Mouse (Mus musculus): ENCODE results near the gene Neu2. TPM values are rescaled to one million over a fixed set of nuclear protein-coding genes. Genes with fewer than 3 reads are reported as not detected.
A peak's percentile ranks its signal among the peaks of the same experiment; 100 is the strongest.

Gene Neu2
- polyA plus RNA-seq, 1 experiment from 2014 or later = not detected

GRCm38 (mm10) chr1:87486386-87486785 lies 23.3 kb upstream of the Neu2 start:
- Histone ChIP-seq H3K9ac (replicated peaks; ENCODE audit: low read length) (no peak overlapping the region), H3K9me3 (replicated peaks; ENCODE audit: control insufficient read depth, low read length) (no peaks in the 10 kb centered on the region), H3K4me3 (ENCODE audit: low read depth, low read length) (no peak overlapping the region), H3K4me2 (ENCODE audit: low read depth, low read length) (no peak overlapping the region), H3K36me3 (replicated peaks; ENCODE audit: control insufficient read depth, insufficient read depth, low read depth, low read length) (no peaks in the 10 kb centered on the region), H3K27ac (replicated peaks; ENCODE audit: low read depth, low read length) (no peak overlapping the region), H3K4me1 (ENCODE audit: control insufficient read depth, insufficient read depth, low read length) (no peaks in the 10 kb centered on the region), H3K27me3 (ENCODE audit: control insufficient read depth, insufficient read depth, low read length) (no peaks in the 10 kb centered on the region)
- DNase-seq (ENCODE audit: low spot score) (no peak), ATAC-seq (replicated peaks; ENCODE audit: insufficient number of reproducible peaks, low FRiP score, low TSS enrichment, low read depth) (no peak)
- WGBS = 76% methylated on average over 6 of the region's 6 CpGs

DNA sequence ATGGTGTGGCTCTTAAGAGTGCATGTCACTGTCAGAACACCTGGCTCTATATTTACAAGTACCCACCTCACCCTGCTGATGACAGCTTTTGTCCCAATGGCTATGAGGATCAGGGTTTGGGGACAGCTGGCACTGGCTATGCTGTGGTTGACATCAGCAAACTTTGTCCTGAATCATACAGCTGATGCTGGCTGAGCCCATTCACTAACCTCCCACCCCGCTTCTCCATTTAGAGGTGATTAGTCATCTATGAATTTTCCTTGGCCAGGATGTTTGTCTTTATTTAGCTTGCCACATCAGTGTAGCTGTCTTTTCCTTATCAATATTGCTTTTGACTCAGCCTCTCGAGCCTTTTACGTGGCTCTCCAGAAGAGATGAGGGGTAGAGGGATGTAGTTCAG lies 17.4 kb upstream of the Neu2 start:
- no peaks in the 10 kb centered on the region for H3K9me3 ChIP-seq (replicated peaks; ENCODE audit: control insufficient read depth, low read length)
- DNase-seq (ENCODE audit: low spot score) (no peak), ATAC-seq (replicated peaks; ENCODE audit: insufficient number of reproducible peaks, low FRiP score, low TSS enrichment, low read depth) (no peak)
- H3K27me3 ChIP-seq (ENCODE audit: control insufficient read depth, insufficient read depth, low read length) = no peaks in the 10 kb centered on the region
- H3K4me1 ChIP-seq (ENCODE audit: control insufficient read depth, insufficient read depth, low read length) = no peaks in the 10 kb centered on the region
- no peak overlapping the region for H3K4me3 ChIP-seq (ENCODE audit: low read depth, low read length)
- no peak overlapping the region for H3K4me2 ChIP-seq (ENCODE audit: low read depth, low read length)
- H3K9ac ChIP-seq (replicated peaks; ENCODE audit: low read length) = no peak overlapping the region
- H3K36me3 ChIP-seq (replicated peaks; ENCODE audit: control insufficient read depth, insufficient read depth, low read depth, low read length) = no peaks in the 10 kb centered on the region
- no peak overlapping the region for H3K27ac ChIP-seq (replicated peaks; ENCODE audit: low read depth, low read length)
- 91% methylated on average over 3 of the region's 3 CpGs for WGBS

- Histone ChIP-seq H3K4me1 (ENCODE audit: control insufficient read depth, insufficient read depth, low read length) (no peaks in the 10 kb centered on the region), H3K4me3 (ENCODE audit: low read depth, low read length) (no peak overlapping the region)
- 73% methylated on average over 4 of the region's 4 CpGs for WGBS
Measured at GRCm38 (mm10) chr1:87493542-87493941, 16.1 kb upstream of the Neu2 start.

GRCm38 (mm10) chr1:87505524-87505923 lies 4.2 kb upstream of the Neu2 start:
- ATAC-seq (replicated peaks; ENCODE audit: insufficient number of reproducible peaks, low FRiP score, low TSS enrichment, low read depth) = no peak
- no peak for DNase-seq (ENCODE audit: low spot score)
- H3K9me3 ChIP-seq (replicated peaks; ENCODE audit: control insufficient read depth, low read length) = no peaks in the 10 kb centered on the region
- H3K27me3 ChIP-seq (ENCODE audit: control insufficient read depth, insufficient read depth, low read length) = peaks cover 24% of the 10 kb centered on the region
- H3K9ac ChIP-seq (replicated peaks; ENCODE audit: low read length) = no peak overlapping the region
- H3K27ac ChIP-seq (replicated peaks; ENCODE audit: low read depth, low read length) = no peak overlapping the region
- H3K4me2 ChIP-seq (ENCODE audit: low read depth, low read length) = no peak overlapping the region
- no peaks in the 10 kb centered on the region for H3K36me3 ChIP-seq (replicated peaks; ENCODE audit: control insufficient read depth, insufficient read depth, low read depth, low read length)
- H3K4me1 ChIP-seq (ENCODE audit: control insufficient read depth, insufficient read depth, low read length) = no peaks in the 10 kb centered on the region
- no peak overlapping the region for H3K4me3 ChIP-seq (ENCODE audit: low read depth, low read length)
- 96% methylated on average over 4 of the region's 4 CpGs for WGBS

More at GRCm38 (mm10) chr1:87493542-87493941, 16.1 kb upstream of the Neu2 start:
- no peaks in the 10 kb centered on the region for H3K27me3 ChIP-seq (ENCODE audit: control insufficient read depth, insufficient read depth, low read length)
- no peaks in the 10 kb centered on the region for H3K9me3 ChIP-seq (replicated peaks; ENCODE audit: control insufficient read depth, low read length)
- H3K4me2 ChIP-seq (ENCODE audit: low read depth, low read length) = no peak overlapping the region
- H3K9ac ChIP-seq (replicated peaks; ENCODE audit: low read length) = no peak overlapping the region
- H3K36me3 ChIP-seq (replicated peaks; ENCODE audit: control insufficient read depth, insufficient read depth, low read depth, low read length) = no peaks in the 10 kb centered on the region
- DNase-seq (ENCODE audit: low spot score) = no peak
- ATAC-seq (replicated peaks; ENCODE audit: insufficient number of reproducible peaks, low FRiP score, low TSS enrichment, low read depth) = no peak
- H3K27ac ChIP-seq (replicated peaks; ENCODE audit: low read depth, low read length) = no peak overlapping the region

DNA sequence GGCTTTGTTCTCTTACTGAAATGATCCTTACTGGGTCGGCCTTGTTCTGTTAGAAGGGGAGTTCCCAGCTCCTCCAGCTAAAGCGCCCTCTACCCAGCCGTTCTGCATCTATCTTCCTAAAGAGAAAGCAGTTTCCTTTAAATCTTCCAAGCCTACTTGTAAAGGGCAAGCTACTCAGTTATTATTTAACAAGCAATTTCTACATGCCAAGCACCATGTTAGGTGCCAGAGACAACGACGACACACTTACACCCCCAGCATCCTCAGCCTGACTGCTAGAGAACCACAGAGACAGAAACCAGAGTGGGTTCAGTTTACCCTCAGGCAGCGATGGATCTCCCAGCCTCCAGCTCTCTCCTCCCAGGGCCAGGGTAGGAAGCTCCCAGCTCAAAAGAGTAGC lies 1.8 kb upstream of the Neu2 start:
- ATAC-seq (replicated peaks; ENCODE audit: insufficient number of reproducible peaks, low FRiP score, low TSS enrichment, low read depth) (no peak), DNase-seq (ENCODE audit: low spot score) (no peak)
- WGBS = 53% methylated on average over 6 of the region's 6 CpGs
- no peaks in the 10 kb centered on the region for H3K9me3 ChIP-seq (replicated peaks; ENCODE audit: control insufficient read depth, low read length)
- H3K27ac ChIP-seq (replicated peaks; ENCODE audit: low read depth, low read length) = no peak overlapping the region
- no peak overlapping the region for H3K9ac ChIP-seq (replicated peaks; ENCODE audit: low read length)
- H3K4me3 ChIP-seq (ENCODE audit: low read depth, low read length) = no peak overlapping the region
- H3K36me3 ChIP-seq (replicated peaks; ENCODE audit: control insufficient read depth, insufficient read depth, low read depth, low read length) = no peaks in the 10 kb centered on the region
- no peaks in the 10 kb centered on the region for H3K4me1 ChIP-seq (ENCODE audit: control insufficient read depth, insufficient read depth, low read length)
- H3K27me3 ChIP-seq (ENCODE audit: control insufficient read depth, insufficient read depth, low read length) = peaks cover 29% of the 10 kb centered on the region
- H3K4me2 ChIP-seq (ENCODE audit: low read depth, low read length) = no peak overlapping the region

DNA sequence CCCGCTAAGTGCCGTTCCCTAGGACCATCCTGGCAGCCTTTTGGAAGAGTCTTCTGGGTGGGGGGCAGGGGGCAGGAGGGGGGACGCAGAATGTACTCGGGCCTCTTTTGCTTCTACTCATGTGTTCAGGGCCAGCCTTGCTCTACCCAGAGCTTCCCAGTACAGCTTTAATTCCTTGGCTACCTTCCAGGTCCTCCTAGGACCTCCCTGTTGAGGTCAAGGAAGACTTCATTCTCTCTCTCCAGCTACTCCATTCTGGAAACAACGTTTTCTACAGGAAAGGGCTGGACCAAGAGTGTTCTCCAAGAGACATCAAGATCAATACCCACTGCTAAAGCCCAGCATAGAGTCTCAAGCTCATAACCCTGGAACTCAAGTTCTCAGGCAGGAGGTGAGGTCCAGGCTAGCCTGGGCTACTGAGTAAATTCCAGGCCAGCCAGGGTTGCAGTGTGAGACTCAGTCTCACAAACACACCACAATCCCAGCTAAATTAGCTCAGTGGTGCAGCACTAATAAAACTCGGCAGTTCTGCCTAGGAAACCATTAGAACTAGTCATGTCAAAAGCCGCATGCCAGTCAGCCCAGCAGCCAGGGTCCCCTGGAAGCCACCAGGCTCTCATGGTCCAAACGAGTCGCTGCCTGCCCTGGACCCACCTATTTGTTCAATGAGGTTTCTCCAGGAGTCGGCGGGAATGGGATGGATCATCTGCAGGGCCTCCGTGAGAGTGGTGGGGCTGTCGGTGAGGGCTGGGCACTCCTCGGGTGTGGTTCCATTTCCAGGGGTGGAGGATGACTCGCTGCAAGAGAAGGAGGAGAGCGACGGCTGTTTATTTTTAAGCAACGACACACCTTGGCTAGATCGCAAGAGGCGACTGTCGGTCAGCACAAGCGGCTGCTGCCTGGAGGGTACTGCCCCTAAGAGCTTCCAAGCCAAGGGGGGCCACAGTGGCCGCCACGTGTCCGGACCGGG lies 813 bp upstream of the Neu2 start:
- ATAC-seq (replicated peaks; ENCODE audit: insufficient number of reproducible peaks, low FRiP score, low TSS enrichment, low read depth) (0 out of 2 replicates have a peak, but pooled peaks have one; percentile 26), DNase-seq (ENCODE audit: low spot score) (no peak)
- Histone ChIP-seq H3K36me3 (replicated peaks; ENCODE audit: control insufficient read depth, insufficient read depth, low read depth, low read length) (no peaks in the 10 kb centered on the region), H3K4me2 (ENCODE audit: low read depth, low read length) (peak overlapping the region; percentile 99), H3K27ac (replicated peaks; ENCODE audit: low read depth, low read length) (no peak overlapping the region), H3K27me3 (ENCODE audit: control insufficient read depth, insufficient read depth, low read length) (peaks cover 29% of the 10 kb centered on the region), H3K9ac (replicated peaks; ENCODE audit: low read length) (no peak overlapping the region), H3K4me1 (ENCODE audit: control insufficient read depth, insufficient read depth, low read length) (no peaks in the 10 kb centered on the region), H3K9me3 (replicated peaks; ENCODE audit: control insufficient read depth, low read length) (no peaks in the 10 kb centered on the region), H3K4me3 (ENCODE audit: low read depth, low read length) (peak overlapping the region; percentile 59; the same call in 1 of the 2 replicates)
- WGBS = 23% methylated on average over 26 of the region's 26 CpGs

- peak; percentile 71 for DNase-seq (ENCODE audit: low spot score)
- Histone ChIP-seq H3K9me3 (replicated peaks; ENCODE audit: control insufficient read depth, low read length) (no peaks in the 10 kb centered on the region), H3K36me3 (replicated peaks; ENCODE audit: control insufficient read depth, insufficient read depth, low read depth, low read length) (no peaks in the 10 kb centered on the region), H3K4me3 (ENCODE audit: low read depth, low read length) (peak overlapping the region; percentile 59), H3K4me2 (ENCODE audit: low read depth, low read length) (peak overlapping the region; percentile 99), H3K27me3 (ENCODE audit: control insufficient read depth, insufficient read depth, low read length) (peaks cover 29% of the 10 kb centered on the region), H3K27ac (replicated peaks; ENCODE audit: low read depth, low read length) (no peak overlapping the region), H3K4me1 (ENCODE audit: control insufficient read depth, insufficient read depth, low read length) (no peaks in the 10 kb centered on the region), H3K9ac (replicated peaks; ENCODE audit: low read length) (peak overlapping the region; percentile 47)
- ATAC-seq (replicated peaks; ENCODE audit: insufficient number of reproducible peaks, low FRiP score, low TSS enrichment, low read depth) = peak; percentile 78
- under 1% methylated on average over 41 of the region's 61 CpGs for WGBS
Measured at GRCm38 (mm10) chr1:87510166-87510691, 540 bp downstream of the Neu2 start.

- H3K4me2 ChIP-seq (ENCODE audit: low read depth, low read length) = no peak overlapping the region
- no peak overlapping the region for H3K9ac ChIP-seq (replicated peaks; ENCODE audit: low read length)
- no peaks in the 10 kb centered on the region for H3K9me3 ChIP-seq (replicated peaks; ENCODE audit: control insufficient read depth, low read length)
- H3K36me3 ChIP-seq (replicated peaks; ENCODE audit: control insufficient read depth, insufficient read depth, low read depth, low read length) = no peaks in the 10 kb centered on the region
- no peaks in the 10 kb centered on the region for H3K4me1 ChIP-seq (ENCODE audit: control insufficient read depth, insufficient read depth, low read length)
- ATAC-seq (replicated peaks; ENCODE audit: insufficient number of reproducible peaks, low FRiP score, low TSS enrichment, low read depth) (no peak), DNase-seq (ENCODE audit: low spot score) (no peak)
- H3K27ac ChIP-seq (replicated peaks; ENCODE audit: low read depth, low read length) = no peak overlapping the region
- H3K27me3 ChIP-seq (ENCODE audit: control insufficient read depth, insufficient read depth, low read length) = peaks cover 29% of the 10 kb centered on the region
- H3K4me3 ChIP-seq (ENCODE audit: low read depth, low read length) = peak overlapping the region; percentile 59; the same call in 1 of the 2 replicates
- WGBS = 13% methylated on average over 5 of the region's 5 CpGs
Measured at GRCm38 (mm10) chr1:87510845-87511244, 1.2 kb downstream of the Neu2 start.
